Comparison of ENCODE assay signal across 25 mouse cellular contexts in the genomic region with DNA sequence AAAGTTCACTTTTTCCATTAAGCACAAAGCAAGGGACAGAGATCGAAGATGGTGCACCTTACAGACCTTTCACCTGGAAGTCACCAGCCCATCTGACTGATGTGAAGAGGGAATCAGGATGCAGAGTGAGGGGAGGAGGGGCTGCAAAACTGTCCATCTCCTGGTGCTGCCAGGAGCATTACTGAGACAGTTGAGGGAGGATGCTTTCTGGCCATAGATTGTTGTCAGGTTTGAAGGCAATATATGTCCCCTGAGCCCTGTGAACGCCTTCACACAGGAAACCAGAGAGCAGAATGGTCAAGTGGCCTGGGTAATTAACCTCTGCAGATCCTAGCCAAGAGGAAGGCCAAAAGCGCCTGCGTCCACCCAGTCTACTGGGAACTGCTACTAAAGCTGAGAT.
DNase-seq lines count a peak whose midpoint lies in the region; ATAC-seq lines count a peak whose summit lies in the region.
"Had no signal": no experiment of that assay in that cellular context is flagged by ENCODE, and none has a peak within 500 bp of the region (broad histone marks: within the 10 kb centered on the region; RNA-seq: fewer than 3 reads in every experiment).

No protein-coding gene starts in this region.

- WGBS in heart, embryonic 11.5 days (ENCODE audit: insufficient replicate concordance), result 74% methylated on average over 4 of the region's 4 CpGs

- no peaks in the 10 kb centered on the region for H3K9me3 ChIP-seq in heart, embryonic 11.5 days (replicated peaks; ENCODE audit: control insufficient read depth, low read length)
- H3K9me3 ChIP-seq in megakaryocyte, embryonic 14.5 days, result no peaks in the 10 kb centered on the region
- H3K9me3 ChIP-seq: embryonic facial prominence, embryonic 13.5 days; embryonic facial prominence, embryonic 15.5 days; forebrain, embryonic 10.5 days; forebrain, embryonic 12.5 days had no signal

- ATAC-seq in heart, embryonic 11.5 days (replicated peaks; ENCODE audit: insufficient number of reproducible peaks, low FRiP score, low TSS enrichment), result no peak
- ATAC-seq in megakaryocyte, adult 5-6 weeks (ENCODE audit: poor library complexity, severe bottlenecking), result no peak
- ATAC-seq: CD4-positive, CD25-positive, alpha-beta regulatory T cell, adult 4 months; forebrain, embryonic 14.5 days; forebrain, embryonic 16.5 days had no signal

- H3K27me3 ChIP-seq in heart, embryonic 11.5 days (ENCODE audit: control insufficient read depth, insufficient read depth, low read length), result no peaks in the 10 kb centered on the region; the same call in 1 of the 2 replicates
- no peaks in the 10 kb centered on the region for H3K27me3 ChIP-seq in megakaryocyte, embryonic 14.5 days (replicated peaks)
- H3K27me3 ChIP-seq: CH12.LX; embryonic facial prominence, embryonic 15.5 days; forebrain, embryonic 12.5 days had no signal

- no peaks in the 10 kb centered on the region for H3K36me3 ChIP-seq in heart, embryonic 11.5 days (ENCODE audit: control insufficient read depth, insufficient read depth, low read length)
- H3K36me3 ChIP-seq in megakaryocyte, embryonic 14.5 days (replicated peaks; ENCODE audit: low read length), result no peaks in the 10 kb centered on the region
- H3K36me3 ChIP-seq: embryonic facial prominence, embryonic 13.5 days; embryonic facial prominence, embryonic 15.5 days; forebrain, embryonic 10.5 days; forebrain, embryonic 12.5 days; G1E had no signal

- no peak overlapping the region for H3K4me2 ChIP-seq in heart, embryonic 11.5 days
- H3K4me2 ChIP-seq: embryonic facial prominence, embryonic 13.5 days; embryonic facial prominence, embryonic 15.5 days; forebrain, embryonic 12.5 days had no signal

- H3K27ac ChIP-seq in heart, embryonic 11.5 days (ENCODE audit: low read depth, low read length), result no peak overlapping the region
- H3K27ac ChIP-seq: embryonic facial prominence, embryonic 13.5 days; embryonic facial prominence, embryonic 15.5 days; forebrain, embryonic 12.5 days had no signal

- H3K4me1 ChIP-seq in heart, embryonic 11.5 days (ENCODE audit: control insufficient read depth, insufficient read depth, low read length), result no peaks in the 10 kb centered on the region
- no peaks in the 10 kb centered on the region for H3K4me1 ChIP-seq in megakaryocyte, embryonic 14.5 days
- H3K4me1 ChIP-seq: embryonic facial prominence, embryonic 13.5 days; embryonic facial prominence, embryonic 15.5 days had no signal

- peak; percentile 81 for DNase-seq in heart, adult 11 months
- peak; percentile 37 for DNase-seq in MN1 (ENCODE audit: low spot score)
- DNase-seq: adrenal gland, postnatal 10 days; adrenal gland, postnatal 25 days; B cell, adult 2 months; cerebellum, adult 11 months; cerebellum, adult 18-20 months; cerebellum, adult 8-10 months; cerebellum, adult 9-11 months; cerebellum, postnatal 14 days; cerebellum, postnatal 36 days; embryo, embryonic 11 days had no signal

- H3K4me3 ChIP-seq in heart, embryonic 11.5 days (ENCODE audit: low read depth, low read length), result no peak overlapping the region
- peak overlapping the region; percentile 28 for H3K4me3 ChIP-seq in megakaryocyte, embryonic 14.5 days (replicated peaks)
- H3K4me3 ChIP-seq: embryonic facial prominence, embryonic 13.5 days; embryonic facial prominence, embryonic 15.5 days; erythroblast, embryonic 14.5 days; forebrain, embryonic 10.5 days; forebrain, embryonic 12.5 days had no signal

- H3K9ac ChIP-seq in heart, embryonic 11.5 days (ENCODE audit: low read depth, low read length), result no peak overlapping the region
- H3K9ac ChIP-seq: embryonic facial prominence, embryonic 13.5 days; embryonic facial prominence, embryonic 15.5 days; forebrain, embryonic 12.5 days had no signal
